Mouse (Mus musculus): ENCODE data around the gene Trub2.

DNA sequence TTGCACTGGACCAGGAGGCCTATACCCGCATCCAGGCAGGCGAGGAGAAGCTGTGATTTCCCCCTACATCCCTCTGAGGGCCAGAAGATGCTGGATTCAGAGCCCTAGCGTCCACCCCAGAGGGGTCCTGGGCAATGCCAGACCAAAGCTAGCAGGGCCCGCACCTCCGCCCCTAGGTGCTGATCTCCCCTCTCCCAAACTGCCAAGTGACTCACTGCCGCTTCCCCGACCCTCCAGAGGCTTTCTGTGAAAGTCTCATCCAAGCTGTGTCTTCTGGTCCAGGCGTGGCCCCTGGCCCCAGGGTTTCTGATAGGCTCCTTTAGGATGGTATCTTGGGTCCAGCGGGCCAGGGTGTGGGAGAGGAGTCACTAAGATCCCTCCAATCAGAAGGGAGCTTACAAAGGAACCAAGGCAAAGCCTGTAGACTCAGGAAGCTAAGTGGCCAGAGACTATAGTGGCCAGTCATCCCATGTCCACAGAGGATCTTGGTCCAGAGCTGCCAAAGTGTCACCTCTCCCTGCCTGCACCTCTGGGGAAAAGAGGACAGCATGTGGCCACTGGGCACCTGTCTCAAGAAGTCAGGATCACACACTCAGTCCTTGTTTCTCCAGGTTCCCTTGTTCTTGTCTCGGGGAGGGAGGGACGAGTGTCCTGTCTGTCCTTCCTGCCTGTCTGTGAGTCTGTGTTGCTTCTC is 27.5 kb upstream of the Trub2 start:
- TF ChIP-seq CTCF (IDR thresholded peaks at IDR 0.05; ENCODE audit: low read depth, low read length) (no peak), POLR2A (IDR thresholded peaks at IDR 0.05; ENCODE audit: insufficient read depth, low read length) (no peak)
